Mouse (Mus musculus): ENCODE results near the gene Stau1. TPM values are rescaled to one million over a fixed set of nuclear protein-coding genes. Genes with fewer than 3 reads are reported as not detected.

Stau1 gene
- polyA plus RNA-seq, 1 experiment = 54.9 TPM

DNA sequence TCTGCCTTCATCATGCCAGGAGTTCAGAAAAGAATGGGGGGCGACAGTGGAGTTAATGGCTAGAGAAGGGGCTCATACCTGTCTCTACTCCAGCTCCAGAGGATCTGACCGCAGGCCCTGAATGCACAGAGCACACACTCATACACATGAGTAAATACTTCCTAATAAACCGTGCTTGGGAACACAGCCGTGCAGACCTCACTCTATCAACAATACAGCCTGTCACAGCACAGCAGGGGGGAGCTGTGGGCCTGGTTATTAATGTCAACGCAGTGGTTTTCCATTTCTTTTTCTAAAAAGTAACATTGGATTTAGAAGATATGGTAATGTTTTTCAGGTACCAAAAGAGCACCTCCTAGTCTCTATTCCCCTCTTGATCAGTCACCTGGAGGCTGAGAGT is 61.7 kb downstream of the Stau1 start:
- DNase-seq (ENCODE audit: extremely low spot score in 1 of 2, low spot score in 1 of 2) = no peak

DNA sequence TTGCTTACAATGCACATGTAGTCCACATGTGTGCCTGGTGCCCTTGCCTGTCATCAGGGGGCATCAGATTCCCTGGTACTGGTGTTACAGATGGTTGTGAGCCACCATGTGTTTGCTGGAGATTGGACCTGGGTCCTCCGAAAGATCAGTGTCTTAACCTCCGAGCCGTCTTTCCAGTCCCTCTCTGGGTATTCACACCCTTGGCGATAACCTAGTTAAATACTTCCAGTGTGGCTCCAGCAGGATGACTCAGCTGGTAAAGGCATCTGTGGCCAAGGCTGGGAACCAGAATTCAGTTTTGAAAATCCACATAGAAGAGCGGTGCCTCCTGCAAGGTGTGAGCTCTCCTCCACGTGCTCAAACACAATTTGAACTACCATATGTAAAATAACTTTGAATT is 62.2 kb downstream of the Stau1 start:
- peak in 1 of 2 experiments; percentile 27 for DNase-seq (ENCODE audit: extremely low spot score in 1 of 2, low spot score in 1 of 2)

DNA sequence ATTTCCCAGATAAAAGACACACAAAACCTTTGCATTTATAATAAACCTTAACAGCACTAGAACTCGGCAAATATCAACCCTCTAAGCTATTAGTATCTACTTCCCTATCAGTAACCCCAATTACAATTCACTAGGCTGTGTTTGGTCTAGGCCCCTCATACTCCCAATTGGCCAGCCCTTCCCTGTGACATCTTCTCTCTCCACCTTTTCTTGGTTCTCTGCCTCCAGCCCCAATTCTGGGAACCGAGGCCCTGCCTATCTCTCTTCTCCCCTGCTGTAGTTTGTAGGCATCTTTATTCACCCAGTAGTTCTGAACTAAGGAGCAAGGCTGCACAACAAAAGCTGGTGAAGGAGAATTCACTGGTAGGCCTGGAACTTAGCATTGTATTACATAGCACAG is 72.1 kb downstream of the Stau1 start:
- DNase-seq (ENCODE audit: extremely low spot score in 1 of 2, low spot score in 1 of 2) = no peak

DNA sequence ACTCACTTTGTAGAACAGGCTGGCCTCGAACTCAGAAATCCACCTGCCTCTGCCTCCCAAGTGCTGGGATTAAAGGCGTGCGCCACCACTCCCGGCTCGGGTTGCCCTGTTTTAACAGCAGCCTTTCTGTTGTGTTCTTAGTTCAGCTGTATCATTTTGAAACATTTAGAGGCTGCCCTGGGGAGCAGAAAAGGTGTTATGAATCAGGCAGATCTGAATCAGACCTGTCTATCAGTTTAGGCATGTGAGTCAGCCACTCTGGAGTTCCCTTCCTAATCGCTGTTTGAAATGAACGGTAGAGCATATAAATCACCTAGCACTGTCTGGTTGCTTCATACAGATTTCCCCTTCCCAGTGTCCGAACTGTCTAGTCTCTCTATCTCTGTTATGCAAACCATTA is 85.6 kb downstream of the Stau1 start:
- no peak for DNase-seq (ENCODE audit: extremely low spot score in 1 of 2, low spot score in 1 of 2)

DNA sequence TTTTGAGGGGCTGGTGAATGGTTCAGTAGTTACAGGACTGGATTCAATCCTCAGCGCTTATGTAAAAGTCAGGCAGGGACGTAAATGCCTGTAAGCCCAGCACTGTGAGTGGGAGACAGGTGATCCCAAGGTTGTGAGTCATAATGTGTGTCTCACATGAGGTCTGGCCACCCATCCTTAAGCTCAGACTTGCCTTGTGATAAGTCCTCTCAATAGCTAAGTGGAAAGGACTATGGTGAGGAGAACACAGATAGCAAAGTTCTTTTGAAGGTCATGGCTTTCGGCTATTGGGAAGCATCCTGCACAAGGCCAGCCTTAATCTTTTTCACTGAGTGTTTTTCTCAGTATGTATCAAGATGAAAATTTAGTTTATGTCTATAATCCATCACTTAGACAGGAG is 86.4 kb downstream of the Stau1 start:
- no peak for DNase-seq (ENCODE audit: extremely low spot score in 1 of 2, low spot score in 1 of 2)

DNA sequence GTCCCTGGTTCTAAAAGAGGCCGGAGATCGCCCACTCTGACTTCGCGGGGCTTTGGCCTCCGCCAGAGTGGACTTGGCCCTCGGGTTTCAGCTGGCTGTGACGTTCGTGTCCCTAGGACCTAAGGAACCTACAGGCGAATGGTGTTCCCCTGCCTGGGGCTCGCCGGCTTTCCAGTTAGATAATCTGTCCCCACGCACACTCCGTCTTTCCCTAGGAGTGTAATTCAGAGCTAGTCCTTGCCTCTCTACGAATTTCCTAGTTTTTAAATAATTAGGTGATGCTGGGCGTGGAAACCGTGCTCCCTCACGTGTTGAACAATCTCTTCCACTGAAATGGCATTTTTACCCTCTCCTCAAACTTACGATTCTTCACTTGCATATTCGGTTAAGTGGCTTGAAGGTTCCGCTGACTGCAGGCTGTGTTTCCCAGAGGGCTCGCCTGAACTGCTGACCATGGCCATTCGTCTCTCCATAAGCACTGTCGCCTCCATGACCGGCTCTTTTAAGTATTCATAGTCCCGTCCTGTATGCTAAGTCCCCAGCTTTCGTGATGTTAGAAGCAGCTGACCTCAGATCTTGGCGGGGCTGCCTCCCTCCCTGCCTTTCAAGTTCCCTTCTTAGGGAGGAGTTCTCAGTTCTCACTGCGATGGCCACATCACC is 89.4 kb downstream of the Stau1 start:
- no peak for DNase-seq (ENCODE audit: extremely low spot score in 1 of 2, low spot score in 1 of 2)

DNA sequence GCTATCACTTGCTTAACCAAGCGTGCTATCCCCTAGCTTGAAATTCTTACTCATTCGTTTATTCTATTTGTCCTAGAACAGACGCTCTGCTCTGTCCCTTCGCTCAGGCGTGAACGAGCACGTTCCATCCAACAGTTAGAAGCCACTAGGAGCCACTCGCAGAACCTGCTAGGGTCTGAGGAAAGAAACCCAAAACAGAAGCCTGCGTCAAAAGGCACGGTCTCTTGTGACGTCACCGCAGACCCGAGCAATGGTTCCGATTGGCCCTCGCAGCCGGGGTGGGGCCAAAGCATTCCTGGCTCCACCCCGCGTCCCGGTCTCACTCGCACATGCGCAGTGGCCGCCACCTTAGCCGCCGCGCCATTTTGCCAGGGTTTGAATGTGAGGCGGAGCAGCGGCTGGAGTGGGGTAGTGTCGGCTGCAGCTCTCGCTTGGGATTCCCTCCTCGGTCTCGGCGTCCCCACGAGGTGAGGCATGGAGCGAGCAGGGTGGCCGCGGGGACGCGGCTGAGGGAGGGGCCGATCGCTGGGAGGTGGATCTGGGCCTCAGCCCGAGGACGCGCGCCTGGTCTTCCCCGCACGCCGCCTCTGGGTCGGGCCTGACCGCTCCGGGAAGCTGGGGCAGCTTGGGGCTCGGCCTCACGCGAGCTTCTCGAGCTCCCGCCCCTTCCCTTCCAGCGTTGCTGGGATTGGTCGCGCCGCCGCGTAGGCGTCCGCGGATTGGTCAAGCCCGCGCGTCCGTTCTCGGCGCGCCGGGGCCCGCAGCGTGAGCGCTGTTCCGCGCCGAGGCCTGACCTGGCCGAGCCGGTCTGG is 90.2 kb downstream of the Stau1 start, which contains the start of gene Cse1l:
Gene Cse1l, plus strand, starts transcription at position 330 of the 812 bp plus-strand sequence.
- DNase-seq (ENCODE audit: extremely low spot score in 1 of 2, low spot score in 1 of 2) = peak; percentile 93 to 98

DNA sequence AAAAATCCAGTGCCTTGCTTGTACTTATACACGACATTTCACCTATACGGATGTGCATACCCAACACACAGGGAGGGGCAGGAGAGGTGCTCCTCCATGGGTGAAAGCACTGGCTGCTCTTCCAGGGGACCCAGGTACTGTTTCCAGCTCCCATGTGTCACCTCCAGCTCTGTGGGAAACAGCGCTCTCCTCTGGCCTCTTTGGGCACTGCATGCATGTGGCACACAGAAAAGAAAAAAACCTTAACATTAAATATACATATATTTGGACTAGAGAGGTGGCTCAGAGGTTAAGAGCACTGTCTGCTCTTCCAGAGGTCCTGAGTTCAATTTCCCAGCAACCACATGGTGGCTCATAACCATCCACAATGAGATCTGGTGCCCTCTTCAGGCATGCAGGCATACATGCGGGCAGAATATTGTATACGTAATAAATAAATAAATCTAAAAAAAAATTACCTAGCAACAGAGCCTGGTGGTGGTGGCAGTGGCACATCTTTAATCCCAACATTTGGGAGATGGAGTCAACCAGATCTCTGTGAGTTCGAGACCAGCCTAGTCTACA is 92.3 kb downstream of the Stau1 start:
- DNase-seq (ENCODE audit: extremely low spot score in 1 of 2, low spot score in 1 of 2) = no peak

DNA sequence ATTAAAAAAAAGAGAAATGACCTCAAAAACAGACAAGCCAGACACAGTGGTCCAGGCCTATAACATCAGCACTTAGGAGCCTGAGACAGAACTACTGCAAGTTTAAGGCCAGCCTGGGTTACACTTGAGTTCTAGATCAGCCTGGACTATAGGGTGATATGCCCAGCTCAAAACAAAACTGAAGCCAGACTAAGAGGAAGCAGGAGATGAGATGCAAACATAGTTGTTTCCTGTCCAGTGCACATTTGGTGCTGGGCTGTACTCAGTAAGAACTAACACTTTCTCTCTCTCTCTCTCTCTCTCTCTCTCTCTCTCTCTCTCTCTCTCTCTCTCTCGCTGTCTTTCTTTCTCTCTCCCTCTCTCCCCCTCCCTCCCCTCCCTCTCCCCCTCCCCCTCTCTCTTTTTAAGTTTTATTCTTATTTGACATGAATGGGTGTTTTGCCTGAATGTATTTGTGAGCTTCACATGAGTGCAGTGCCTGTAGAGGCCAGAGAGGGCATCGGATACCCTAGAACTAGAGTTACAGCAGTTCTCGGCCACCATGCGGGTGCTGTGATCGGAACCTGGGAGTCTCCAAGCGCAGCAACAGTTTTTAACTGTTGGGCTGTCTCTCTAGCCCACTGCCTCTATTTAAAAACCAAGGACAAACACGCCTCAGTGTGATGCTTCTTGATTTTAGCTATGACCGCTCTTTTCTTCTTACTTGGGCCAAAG is 95.2 kb downstream of the Stau1 start:
- DNase-seq (ENCODE audit: extremely low spot score in 1 of 2, low spot score in 1 of 2) = no peak

DNA sequence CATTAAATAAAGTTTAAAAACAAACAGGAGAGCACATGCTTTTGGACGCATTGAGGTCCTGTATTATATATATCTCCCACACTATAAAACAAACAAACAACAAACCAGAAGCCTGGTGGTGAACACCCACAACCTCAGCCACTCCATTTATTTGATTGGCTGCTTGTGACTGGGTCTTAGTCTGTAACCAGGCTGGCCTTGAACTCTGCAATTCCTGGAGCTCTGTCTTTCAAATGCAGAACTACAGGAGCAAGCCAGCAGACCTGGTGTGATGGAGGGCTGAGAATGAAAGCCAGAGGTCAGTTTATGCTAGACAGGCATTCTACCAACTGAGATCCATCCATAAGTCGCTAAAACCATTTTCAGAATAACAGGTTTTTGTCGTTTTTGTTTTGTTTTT is 96.4 kb downstream of the Stau1 start:
- DNase-seq (ENCODE audit: extremely low spot score in 1 of 2, low spot score in 1 of 2) = no peak

DNA sequence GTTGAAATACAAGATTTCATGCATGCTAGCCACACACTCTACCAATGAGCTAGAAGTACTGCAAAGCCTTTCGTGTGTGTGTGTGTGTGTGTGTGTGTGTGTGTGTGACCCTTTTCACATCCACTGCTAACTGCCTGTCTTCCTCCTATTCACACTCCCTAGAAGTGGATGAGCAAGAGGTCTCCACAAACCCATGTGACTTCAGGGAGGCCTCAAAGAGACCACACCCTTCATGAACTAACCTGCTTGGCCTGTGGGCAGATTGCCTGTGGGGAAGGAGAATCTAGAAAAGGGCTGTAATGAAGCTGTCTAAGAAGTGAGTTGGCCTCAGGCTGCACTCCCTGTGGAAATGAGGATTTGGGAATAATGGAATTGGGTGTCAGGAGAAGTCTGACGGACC is 96.9 kb downstream of the Stau1 start:
- DNase-seq (ENCODE audit: extremely low spot score in 1 of 2, low spot score in 1 of 2) = no peak

Other genes with a start within 250 kb of the Stau1 start
- 6.3 and 6.5 TPM in 2 replicates for gene Trp53rkb, start 203.8 kb downstream of the Stau1 start, polyA plus RNA-seq (2012; rRNA removed)
- gene Arfgef2, start 190.7 kb downstream of the Stau1 start, polyA plus RNA-seq (2012; rRNA removed) = 22.6 and 25.8 TPM in 2 replicates
- 43.8 and 48.1 TPM in 2 replicates for gene Cse1l, start 90.3 kb downstream of the Stau1 start, polyA plus RNA-seq (2012; rRNA removed)
- gene Ddx27, start 18.9 kb upstream of the Stau1 start, polyA plus RNA-seq (2012; rRNA removed) = 36.7 and 42.6 TPM in 2 replicates
- gene Znfx1, start 66.7 kb upstream of the Stau1 start, polyA plus RNA-seq (2012; rRNA removed) = 30.0 and 31.2 TPM in 2 replicates
- gene Kcnb1, start 193.9 kb upstream of the Stau1 start, polyA plus RNA-seq (2012; rRNA removed) = 58.2 and 58.9 TPM in 2 replicates
- 1.7 and 2.0 TPM in 2 replicates for gene Ptgis, start 244.3 kb upstream of the Stau1 start, polyA plus RNA-seq (2012; rRNA removed)

All from frontal cortex, adult 2 months (tissue).